Mouse (Mus musculus): ENCODE results near the gene Barhl1. TPM values are rescaled to one million over a fixed set of nuclear protein-coding genes. Genes with fewer than 3 reads are reported as not detected.

Gene Barhl1
- polyA plus RNA-seq, 1 experiment from 2014 or later: not detected

GRCm38 (mm10) chr2:28893526-28893925, 22.9 kb downstream of the Barhl1 start:
- WGBS: 74% methylated on average over 6 of the region's 6 CpGs
- Histone ChIP-seq H3K4me1 (replicated peaks; ENCODE audit: control insufficient read depth, insufficient read depth, low read length) (peaks cover 3% of the 10 kb centered on the region; the same call in 1 of the 2 replicates), H3K27me3 (replicated peaks; ENCODE audit: control insufficient read depth, insufficient read depth, low read length) (no peaks in the 10 kb centered on the region), H3K4me3 (ENCODE audit: low read depth, low read length) (no peak overlapping the region), H3K9me3 (ENCODE audit: control insufficient read depth, low read length) (no peaks in the 10 kb centered on the region), H3K36me3 (ENCODE audit: control insufficient read depth, insufficient read depth, low read length) (peaks cover 19% of the 10 kb centered on the region), H3K9ac (ENCODE audit: low read depth, low read length) (no peak overlapping the region), H3K4me2 (no peak overlapping the region), H3K27ac (ENCODE audit: low read depth, low read length) (no peak overlapping the region)
- ATAC-seq (replicated peaks; ENCODE audit: low FRiP score) (no peak), DNase-seq (ENCODE audit: low spot score) (no peak)

GRCm38 (mm10) chr2:28892796-28893195, 23.7 kb downstream of the Barhl1 start:
- Histone ChIP-seq H3K9ac (ENCODE audit: low read depth, low read length) (no peak overlapping the region), H3K4me2 (no peak overlapping the region), H3K36me3 (ENCODE audit: control insufficient read depth, insufficient read depth, low read length) (peaks cover 19% of the 10 kb centered on the region), H3K27me3 (replicated peaks; ENCODE audit: control insufficient read depth, insufficient read depth, low read length) (no peaks in the 10 kb centered on the region), H3K4me3 (ENCODE audit: low read depth, low read length) (no peak overlapping the region), H3K27ac (ENCODE audit: low read depth, low read length) (no peak overlapping the region), H3K4me1 (replicated peaks; ENCODE audit: control insufficient read depth, insufficient read depth, low read length) (peaks cover 3% of the 10 kb centered on the region; the same call in 1 of the 2 replicates), H3K9me3 (ENCODE audit: control insufficient read depth, low read length) (no peaks in the 10 kb centered on the region)
- 44% methylated on average over 1 of the region's 1 CpGs for WGBS
- DNase-seq (ENCODE audit: low spot score) (no peak), ATAC-seq (replicated peaks; ENCODE audit: low FRiP score) (no peak)

- Histone ChIP-seq H3K4me3 (ENCODE audit: low read depth, low read length) (no peak overlapping the region), H3K36me3 (ENCODE audit: control insufficient read depth, insufficient read depth, low read length) (peaks cover 18% of the 10 kb centered on the region), H3K27me3 (replicated peaks; ENCODE audit: control insufficient read depth, insufficient read depth, low read length) (no peaks in the 10 kb centered on the region), H3K4me1 (replicated peaks; ENCODE audit: control insufficient read depth, insufficient read depth, low read length) (no peaks in the 10 kb centered on the region; the same call in 1 of the 2 replicates), H3K9ac (ENCODE audit: low read depth, low read length) (no peak overlapping the region), H3K9me3 (ENCODE audit: control insufficient read depth, low read length) (no peaks in the 10 kb centered on the region), H3K4me2 (no peak overlapping the region), H3K27ac (ENCODE audit: low read depth, low read length) (no peak overlapping the region)
- WGBS: 81% methylated on average over 4 of the region's 4 CpGs
- no peak for DNase-seq (ENCODE audit: low spot score)
- no peak for ATAC-seq (replicated peaks; ENCODE audit: low FRiP score)
Observed at GRCm38 (mm10) chr2:28884914-28885313, 31.6 kb downstream of the Barhl1 start.

GRCm38 (mm10) chr2:28882826-28883485, 33.5 kb downstream of the Barhl1 start:
- peaks cover 19% of the 10 kb centered on the region for H3K36me3 ChIP-seq (ENCODE audit: control insufficient read depth, insufficient read depth, low read length)
- 90% methylated on average over 6 of the region's 6 CpGs for WGBS
- H3K4me2 ChIP-seq: no peak overlapping the region
- no peak overlapping the region for H3K4me3 ChIP-seq (ENCODE audit: low read depth, low read length)
- H3K27ac ChIP-seq (ENCODE audit: low read depth, low read length): no peak overlapping the region
- no peak for DNase-seq (ENCODE audit: low spot score)
- no peaks in the 10 kb centered on the region for H3K27me3 ChIP-seq (replicated peaks; ENCODE audit: control insufficient read depth, insufficient read depth, low read length)
- H3K4me1 ChIP-seq (replicated peaks; ENCODE audit: control insufficient read depth, insufficient read depth, low read length): no peaks in the 10 kb centered on the region; the same call in 1 of the 2 replicates
- H3K9ac ChIP-seq (ENCODE audit: low read depth, low read length): no peak overlapping the region
- no peak for ATAC-seq (replicated peaks; ENCODE audit: low FRiP score)
- H3K9me3 ChIP-seq (ENCODE audit: control insufficient read depth, low read length): no peaks in the 10 kb centered on the region

- Histone ChIP-seq H3K27me3 (replicated peaks; ENCODE audit: control insufficient read depth, insufficient read depth, low read length) (no peaks in the 10 kb centered on the region), H3K36me3 (ENCODE audit: control insufficient read depth, insufficient read depth, low read length) (peaks cover 19% of the 10 kb centered on the region), H3K9ac (ENCODE audit: low read depth, low read length) (no peak overlapping the region), H3K4me1 (replicated peaks; ENCODE audit: control insufficient read depth, insufficient read depth, low read length) (no peaks in the 10 kb centered on the region; the same call in 1 of the 2 replicates), H3K4me2 (no peak overlapping the region), H3K9me3 (ENCODE audit: control insufficient read depth, low read length) (no peaks in the 10 kb centered on the region), H3K4me3 (ENCODE audit: low read depth, low read length) (no peak overlapping the region), H3K27ac (ENCODE audit: low read depth, low read length) (no peak overlapping the region)
- ATAC-seq (replicated peaks; ENCODE audit: low FRiP score) (no peak), DNase-seq (ENCODE audit: low spot score) (no peak)
- 90% methylated on average over 3 of the region's 3 CpGs for WGBS
Observed at GRCm38 (mm10) chr2:28882047-28882446, 34.4 kb downstream of the Barhl1 start.

GRCm38 (mm10) chr2:28881275-28881674, 35.2 kb downstream of the Barhl1 start:
- Histone ChIP-seq H3K27me3 (replicated peaks; ENCODE audit: control insufficient read depth, insufficient read depth, low read length) (no peaks in the 10 kb centered on the region), H3K4me1 (replicated peaks; ENCODE audit: control insufficient read depth, insufficient read depth, low read length) (no peaks in the 10 kb centered on the region; the same call in 1 of the 2 replicates), H3K4me2 (no peak overlapping the region), H3K9me3 (ENCODE audit: control insufficient read depth, low read length) (no peaks in the 10 kb centered on the region), H3K9ac (ENCODE audit: low read depth, low read length) (no peak overlapping the region), H3K4me3 (ENCODE audit: low read depth, low read length) (no peak overlapping the region), H3K27ac (ENCODE audit: low read depth, low read length) (no peak overlapping the region), H3K36me3 (ENCODE audit: control insufficient read depth, insufficient read depth, low read length) (peaks cover 19% of the 10 kb centered on the region)
- DNase-seq (ENCODE audit: low spot score) (no peak), ATAC-seq (replicated peaks; ENCODE audit: low FRiP score) (no peak)
- WGBS: 97% methylated on average over 3 of the region's 3 CpGs

- no peak overlapping the region for H3K9ac ChIP-seq (ENCODE audit: low read depth, low read length)
- DNase-seq (ENCODE audit: low spot score) (no peak), ATAC-seq (replicated peaks; ENCODE audit: low FRiP score) (no peak)
- no peaks in the 10 kb centered on the region for H3K27me3 ChIP-seq (replicated peaks; ENCODE audit: control insufficient read depth, insufficient read depth, low read length)
- H3K9me3 ChIP-seq (ENCODE audit: control insufficient read depth, low read length): no peaks in the 10 kb centered on the region
- no peak overlapping the region for H3K4me2 ChIP-seq
- no peak overlapping the region for H3K4me3 ChIP-seq (ENCODE audit: low read depth, low read length)
- peaks cover 17% of the 10 kb centered on the region for H3K36me3 ChIP-seq (ENCODE audit: control insufficient read depth, insufficient read depth, low read length)
- no peaks in the 10 kb centered on the region for H3K4me1 ChIP-seq (replicated peaks; ENCODE audit: control insufficient read depth, insufficient read depth, low read length)
- WGBS: 93% methylated on average over 11 of the region's 11 CpGs
- H3K27ac ChIP-seq (ENCODE audit: low read depth, low read length): no peak overlapping the region
Observed at GRCm38 (mm10) chr2:28875554-28875953, 40.9 kb downstream of the Barhl1 start.

- H3K4me1 ChIP-seq (replicated peaks; ENCODE audit: control insufficient read depth, insufficient read depth, low read length): no peaks in the 10 kb centered on the region
- no peaks in the 10 kb centered on the region for H3K27me3 ChIP-seq (replicated peaks; ENCODE audit: control insufficient read depth, insufficient read depth, low read length)
- ATAC-seq (replicated peaks; ENCODE audit: low FRiP score) (no peak), DNase-seq (ENCODE audit: low spot score) (no peak)
- no peak overlapping the region for H3K4me2 ChIP-seq
- H3K36me3 ChIP-seq (ENCODE audit: control insufficient read depth, insufficient read depth, low read length): peaks cover 16% of the 10 kb centered on the region
- no peak overlapping the region for H3K27ac ChIP-seq (ENCODE audit: low read depth, low read length)
- no peak overlapping the region for H3K9ac ChIP-seq (ENCODE audit: low read depth, low read length)
- WGBS: 82% methylated on average over 7 of the region's 7 CpGs
- H3K9me3 ChIP-seq (ENCODE audit: control insufficient read depth, low read length): no peaks in the 10 kb centered on the region
- H3K4me3 ChIP-seq (ENCODE audit: low read depth, low read length): no peak overlapping the region
Observed at GRCm38 (mm10) chr2:28867495-28867894, 49.0 kb downstream of the Barhl1 start.

- no peak for ATAC-seq (replicated peaks; ENCODE audit: low FRiP score)
Observed at GRCm38 (mm10) chr2:28863857-28864256, 52.6 kb downstream of the Barhl1 start.

More at GRCm38 (mm10) chr2:28863857-28864256, 52.6 kb downstream of the Barhl1 start:
- H3K36me3 ChIP-seq (ENCODE audit: control insufficient read depth, insufficient read depth, low read length): peaks cover 25% of the 10 kb centered on the region
- no peaks in the 10 kb centered on the region for H3K9me3 ChIP-seq (ENCODE audit: control insufficient read depth, low read length)
- no peak overlapping the region for H3K4me2 ChIP-seq
- no peak overlapping the region for H3K27ac ChIP-seq (ENCODE audit: low read depth, low read length)
- no peak overlapping the region for H3K4me3 ChIP-seq (ENCODE audit: low read depth, low read length)
- no peaks in the 10 kb centered on the region for H3K4me1 ChIP-seq (replicated peaks; ENCODE audit: control insufficient read depth, insufficient read depth, low read length)
- no peak overlapping the region for H3K9ac ChIP-seq (ENCODE audit: low read depth, low read length)
- H3K27me3 ChIP-seq (replicated peaks; ENCODE audit: control insufficient read depth, insufficient read depth, low read length): no peaks in the 10 kb centered on the region
- DNase-seq (ENCODE audit: low spot score): no peak
